Mouse (Mus musculus) lung, adult 18-20 months (tissue): ENCODE data around the gene Gm20388.

Experiments used
- DNase-seq, 2 experiments: peaks; one replicate each; pipeline ENCODE4 v3.0.0; 2022; ENCODE audit warnings: mixed read lengths in 2 of 2

The Gm20388 gene

GRCm38 (mm10) chr8:121934506-121934905 is 2023.9 kb downstream of the Gm20388 start:
- DNase-seq = peak in 1 of 2 experiments; percentile 55

GRCm38 (mm10) chr8:121934923-121935322 is 2024.3 kb downstream of the Gm20388 start:
- DNase-seq = no peak

GRCm38 (mm10) chr8:121935341-121936294 is 2025.0 kb downstream of the Gm20388 start:
- no peak for DNase-seq

- DNase-seq = peak in 1 of 2 experiments; percentile 36
These were observed 2025.8 kb downstream of the Gm20388 start for GRCm38 (mm10) chr8:121936391-121936790.

GRCm38 (mm10) chr8:121938732-121939131 is 2028.1 kb downstream of the Gm20388 start:
- no peak for DNase-seq

GRCm38 (mm10) chr8:121943057-121943540 is 2032.5 kb downstream of the Gm20388 start:
- DNase-seq = no peak

- no peak for DNase-seq
These were observed 2033.1 kb downstream of the Gm20388 start for GRCm38 (mm10) chr8:121943716-121944115.

- no peak for DNase-seq
These were observed 2034.2 kb downstream of the Gm20388 start, which contains the start of gene Car5a for GRCm38 (mm10) chr8:121944831-121945230. Gene Car5a (minus strand): TSS chr8:121944904.

- no peak for DNase-seq
These were observed 2035.7 kb downstream of the Gm20388 start for GRCm38 (mm10) chr8:121946351-121946750.

GRCm38 (mm10) chr8:121947047-121947752 is 2036.6 kb downstream of the Gm20388 start:
- no peak for DNase-seq

- DNase-seq = peak; percentile 88 to 93
These were observed 2037.1 kb downstream of the Gm20388 start for GRCm38 (mm10) chr8:121947753-121948141.

GRCm38 (mm10) chr8:121948321-121949145 is 2037.9 kb downstream of the Gm20388 start:
- DNase-seq = no peak

GRCm38 (mm10) chr8:121949222-121949800 is 2038.7 kb downstream of the Gm20388 start, which contains the start of gene Banp:
Gene Banp (plus strand): TSS chr8:121949750.
- no peak for DNase-seq

GRCm38 (mm10) chr8:121949941-121950748 is 2039.5 kb downstream of the Gm20388 start:
- DNase-seq = peak; percentile 98

- peak; percentile 76 to 82 for DNase-seq
These were observed 2040.4 kb downstream of the Gm20388 start for GRCm38 (mm10) chr8:121950749-121951655.

- DNase-seq = no peak
These were observed 2041.0 kb downstream of the Gm20388 start for GRCm38 (mm10) chr8:121951656-121952009.

- no peak for DNase-seq
These were observed 2041.5 kb downstream of the Gm20388 start for GRCm38 (mm10) chr8:121952122-121952521.

- DNase-seq = no peak
These were observed 2042.2 kb downstream of the Gm20388 start for GRCm38 (mm10) chr8:121952800-121953199.

- no peak for DNase-seq
These were observed 2043.3 kb downstream of the Gm20388 start for GRCm38 (mm10) chr8:121953821-121954545.
